Mouse (Mus musculus) lung, adult 2 months (tissue): ENCODE results near the gene Bdh1. TPM values are rescaled to one million over a fixed set of nuclear protein-coding genes. Genes with fewer than 3 reads are reported as not detected.

Experiments
- DNase-seq: peaks from one replicate; pipeline ENCODE4 v3.0.0; 2022
- H3K4me1 ChIP-seq: fragments of 200-500 bp; 2 replicates; pipeline ENCODE4 v1.6.1; 2011; ENCODE audit warnings: low read length; ENCODE audit not compliant: control insufficient read depth, insufficient read depth
- H3K4me3 ChIP-seq: fragments of 200-500 bp; replicated peaks from 2 replicates; pipeline ENCODE3; 2011; ENCODE audit warnings: low read depth, mild to moderate bottlenecking, control low read depth, low read length; ENCODE audit errors: extremely low read depth
- CTCF ChIP-seq: fragments of 200-500 bp; IDR thresholded peaks from 2 replicates; pipeline ENCODE4 v1.5.1; 2011; ENCODE audit warnings: mild to moderate bottlenecking, low read length, control low read depth; ENCODE audit not compliant: insufficient read depth
- POLR2A ChIP-seq: fragments of 200-500 bp; IDR thresholded peaks from 2 replicates; pipeline ENCODE4 v1.6.1; 2011; ENCODE audit warnings: low read depth, mild to moderate bottlenecking, control low read depth, low read length, borderline replicate concordance; ENCODE audit errors: extremely low read depth
- WGBS: fragments of 180-500 bp; shearing (Covaris S2); methylation state at CpG from one replicate; pipeline ENCODE4 v1.1.7; 2018; 5-methylcytosine and 5-hydroxymethylcytosine counted together
- polyA plus RNA-seq: library from polyadenylated mRNA; depleted of rRNA; stranded (reverse); fragments of >200 nt; gene quantifications from 2 replicates; pipeline ENCODE4 v1.2.3, GENCODE M21; 2012; rRNA removed

Gene Bdh1
- polyA plus RNA-seq, 1 experiment = 10.2 TPM

GRCm38 (mm10) chr16:31507794-31508526, 85.9 kb downstream of the Bdh1 start:
- DNase-seq = peak; percentile 37
- no peak overlapping the region for H3K4me3 ChIP-seq
- TF ChIP-seq CTCF = no peak
- TF ChIP-seq POLR2A = no peak
- H3K4me1 ChIP-seq = peaks cover 3% of the 10 kb centered on the region
- WGBS = 61% methylated on average over 14 of the region's 14 CpGs

Other genes with a start within 250 kb of the Bdh1 start
- gene Acap2, start 221.0 kb upstream of the Bdh1 start, polyA plus RNA-seq = 18.6 and 21.8 TPM in 2 replicates
- gene Ppp1r2, start 147.0 kb upstream of the Bdh1 start, polyA plus RNA-seq = 89.0 and 116 TPM in 2 replicates
- 2.9 and 5.1 TPM in 2 replicates for gene Apod, start 107.5 kb upstream of the Bdh1 start, polyA plus RNA-seq
- 14.0 and 22.0 TPM in 2 replicates for gene Dlg1, start 241.2 kb downstream of the Bdh1 start, polyA plus RNA-seq